Mouse (Mus musculus): ENCODE measurements around the gene S100pbp. TPM values are rescaled to one million over a fixed set of nuclear protein-coding genes. Genes with fewer than 3 reads are reported as not detected.

Gene S100pbp
- total RNA-seq, 2 experiments from 2014 or later, result 8.4 to 9.2 TPM

- DNase-seq, result no peak
These were observed 60.1 kb downstream of the S100pbp start for GRCm38 (mm10) chr4:129129387-129129786.

GRCm38 (mm10) chr4:129128582-129129338, 60.8 kb downstream of the S100pbp start:
- DNase-seq, result no peak

GRCm38 (mm10) chr4:129125736-129126451, 63.6 kb downstream of the S100pbp start:
- DNase-seq, result peak; percentile 54 to 60

- no peak for DNase-seq
These were observed 64.8 kb downstream of the S100pbp start for GRCm38 (mm10) chr4:129124652-129125146.

GRCm38 (mm10) chr4:129122719-129123118, 66.8 kb downstream of the S100pbp start:
- no peak for DNase-seq

- DNase-seq, result no peak
These were observed 67.4 kb downstream of the S100pbp start for GRCm38 (mm10) chr4:129122107-129122506.

GRCm38 (mm10) chr4:129121569-129122086, 67.9 kb downstream of the S100pbp start, which contains the start of gene Hpca:
Gene Hpca (minus strand): TSS chr4:129122036.
- DNase-seq, result no peak

GRCm38 (mm10) chr4:129120520-129121445, 68.7 kb downstream of the S100pbp start:
- peak in 1 of 2 experiments; percentile 70 for DNase-seq

GRCm38 (mm10) chr4:129119708-129120107, 69.8 kb downstream of the S100pbp start:
- no peak for DNase-seq

- no peak for DNase-seq
These were observed 71.6 kb downstream of the S100pbp start for GRCm38 (mm10) chr4:129117720-129118510.

- DNase-seq, result no peak
These were observed 72.8 kb downstream of the S100pbp start for GRCm38 (mm10) chr4:129116703-129117102.

GRCm38 (mm10) chr4:129113083-129113988, 76.2 kb downstream of the S100pbp start:
- peak in 1 of 2 experiments; percentile 23 for DNase-seq

- no peak for DNase-seq
These were observed 77.3 kb downstream of the S100pbp start for GRCm38 (mm10) chr4:129112231-129112630.

GRCm38 (mm10) chr4:129111350-129111749, 78.2 kb downstream of the S100pbp start:
- DNase-seq, result no peak

- DNase-seq, result no peak
These were observed 78.7 kb downstream of the S100pbp start for GRCm38 (mm10) chr4:129110804-129111203.

GRCm38 (mm10) chr4:129108624-129109023, 80.9 kb downstream of the S100pbp start:
- no peak for DNase-seq

- no peak for DNase-seq
These were observed 82.1 kb downstream of the S100pbp start for GRCm38 (mm10) chr4:129107348-129107899.

- no peak for DNase-seq
These were observed 83.5 kb downstream of the S100pbp start for GRCm38 (mm10) chr4:129106073-129106472.

- no peak for DNase-seq
These were observed 84.2 kb downstream of the S100pbp start, which contains the start of gene Tmem54 for GRCm38 (mm10) chr4:129105356-129105755. Gene Tmem54 (plus strand): TSS chr4:129105548.

All from heart, adult 18-20 months (tissue).